Mouse (Mus musculus): ENCODE results near the gene Gnaq. TPM values are rescaled to one million over a fixed set of nuclear protein-coding genes. Genes with fewer than 3 reads are reported as not detected.

Gnaq gene
- total RNA-seq, 1 experiment, result 17.8 TPM

GRCm38 (mm10) chr19:16149094-16149493 is 16.5 kb downstream of the Gnaq start:
- no peak for TF ChIP-seq HCFC1 (IDR thresholded peaks at IDR 0.05; ENCODE audit: borderline replicate concordance, insufficient read depth, low read length)
- in situ Hi-C loops (cut with MboI; ENCODE audit: low sequenced_read_pairs in 2 of 2, unreplicated experiment in 2 of 2), result no loop called here

DNA sequence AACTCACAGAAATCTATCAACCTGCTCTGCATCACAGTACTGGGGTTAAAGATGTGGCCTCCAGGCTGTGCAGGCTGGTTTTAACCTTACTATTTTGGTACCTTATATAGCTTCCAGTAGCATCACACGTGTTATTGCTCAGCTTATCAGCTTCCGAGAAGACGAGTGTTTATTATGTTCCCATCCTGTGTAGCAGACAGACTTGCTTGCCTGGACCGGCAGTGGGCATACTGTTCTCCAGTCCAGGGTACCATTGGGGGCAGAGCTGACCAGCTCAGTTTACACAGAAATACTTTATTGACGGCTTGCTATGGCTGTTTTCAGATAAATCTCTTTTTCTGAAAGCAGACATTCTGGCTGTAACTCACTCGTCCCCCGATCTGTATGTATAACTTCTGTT is 17.7 kb downstream of the Gnaq start:
- no peak for DNase-seq (ENCODE audit: low read depth, low spot score)
- TF ChIP-seq ZNF384 (IDR thresholded peaks at IDR 0.05; ENCODE audit: low read depth, low read length), result no peak
- TF ChIP-seq MAFK (IDR thresholded peaks at IDR 0.05; ENCODE audit: insufficient read depth, low read depth, low read length), result no peak
- no peak for TF ChIP-seq ZC3H11A (IDR thresholded peaks at IDR 0.05; ENCODE audit: borderline replicate concordance, low read depth, low read length)
- no peak for TF ChIP-seq HCFC1 (IDR thresholded peaks at IDR 0.05; ENCODE audit: borderline replicate concordance, insufficient read depth, low read length)
- TF ChIP-seq CHD2 (IDR thresholded peaks at IDR 0.05; ENCODE audit: low read depth, low read length), result no peak
- H3K4me1 ChIP-seq (ENCODE audit: control insufficient read depth in 2 of 2, insufficient read depth in 2 of 2, low read length in 2 of 2, poor library complexity in 1 of 2), result no peaks in the 10 kb centered on the region; a peak in 1 of 4 replicates
- no peak overlapping the region for H3K4me3 ChIP-seq (ENCODE audit: insufficient read depth in 1 of 2, low read depth in 1 of 2, low read length in 2 of 2, poor library complexity in 1 of 2, severe bottlenecking in 1 of 2)
- no peaks in the 10 kb centered on the region for H3K36me3 ChIP-seq (ENCODE audit: control insufficient read depth, insufficient read depth, low read length, poor library complexity, severe bottlenecking)
- in situ Hi-C loops (cut with MboI; ENCODE audit: low sequenced_read_pairs in 2 of 2, unreplicated experiment in 2 of 2), result no loop called here
- H3K27ac ChIP-seq (ENCODE audit: insufficient read depth, low read depth, low read length, poor library complexity, severe bottlenecking), result no peak overlapping the region
- no peaks in the 10 kb centered on the region for H3K9me3 ChIP-seq (ENCODE audit: control insufficient read depth, insufficient read depth, low read depth, low read length)
- H3K9ac ChIP-seq (ENCODE audit: insufficient read depth, low read depth, low read length, poor library complexity, severe bottlenecking), result no peak overlapping the region

More at GRCm38 (mm10) chr19:16149094-16149493, 16.5 kb downstream of the Gnaq start:
- Histone ChIP-seq H3K4me1 (ENCODE audit: control insufficient read depth in 2 of 2, insufficient read depth in 2 of 2, low read length in 2 of 2, poor library complexity in 1 of 2) (no peaks in the 10 kb centered on the region; a peak in 1 of 4 replicates), H3K9ac (ENCODE audit: insufficient read depth, low read depth, low read length, poor library complexity, severe bottlenecking) (no peak overlapping the region), H3K36me3 (ENCODE audit: control insufficient read depth, insufficient read depth, low read length, poor library complexity, severe bottlenecking) (no peaks in the 10 kb centered on the region), H3K27ac (ENCODE audit: insufficient read depth, low read depth, low read length, poor library complexity, severe bottlenecking) (no peak overlapping the region), H3K9me3 (ENCODE audit: control insufficient read depth, insufficient read depth, low read depth, low read length) (no peaks in the 10 kb centered on the region), H3K4me3 (ENCODE audit: insufficient read depth in 1 of 2, low read depth in 1 of 2, low read length in 2 of 2, poor library complexity in 1 of 2, severe bottlenecking in 1 of 2) (no peak overlapping the region)
- no peak for DNase-seq (ENCODE audit: low read depth, low spot score)

DNA sequence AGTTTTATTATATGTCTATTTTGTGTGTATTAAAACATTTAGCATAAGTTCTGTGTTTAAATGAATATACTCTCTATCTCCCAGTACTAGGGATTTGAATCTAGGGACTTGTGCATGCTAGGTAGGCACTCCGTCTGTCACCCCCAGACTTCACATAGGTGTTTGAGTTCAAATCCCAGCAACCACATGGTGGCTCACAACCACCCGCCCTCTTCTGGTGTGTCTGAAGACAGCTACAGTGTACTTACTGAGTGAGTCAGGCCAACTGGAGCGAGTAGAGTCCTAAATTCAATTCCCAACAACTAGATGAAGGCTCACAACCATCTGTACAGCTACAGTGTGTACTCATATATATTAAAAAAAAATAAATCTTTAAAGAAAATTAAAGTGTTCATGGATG is 21.2 kb downstream of the Gnaq start:
- no peak overlapping the region for H3K9ac ChIP-seq (ENCODE audit: insufficient read depth, low read depth, low read length, poor library complexity, severe bottlenecking)
- TF ChIP-seq CHD2 (IDR thresholded peaks at IDR 0.05; ENCODE audit: low read depth, low read length) (no peak), ZNF384 (IDR thresholded peaks at IDR 0.05; ENCODE audit: low read depth, low read length) (no peak), MAFK (IDR thresholded peaks at IDR 0.05; ENCODE audit: insufficient read depth, low read depth, low read length) (no peak), ZC3H11A (IDR thresholded peaks at IDR 0.05; ENCODE audit: borderline replicate concordance, low read depth, low read length) (no peak), HCFC1 (IDR thresholded peaks at IDR 0.05; ENCODE audit: borderline replicate concordance, insufficient read depth, low read length) (no peak)
- H3K9me3 ChIP-seq (ENCODE audit: control insufficient read depth, insufficient read depth, low read depth, low read length), result no peaks in the 10 kb centered on the region
- H3K4me1 ChIP-seq (ENCODE audit: control insufficient read depth in 2 of 2, insufficient read depth in 2 of 2, low read length in 2 of 2, poor library complexity in 1 of 2), result no peaks in the 10 kb centered on the region; a peak in 2 of 4 replicates
- H3K36me3 ChIP-seq (ENCODE audit: control insufficient read depth, insufficient read depth, low read length, poor library complexity, severe bottlenecking), result no peaks in the 10 kb centered on the region
- no peak for DNase-seq (ENCODE audit: low read depth, low spot score)
- no peak overlapping the region for H3K27ac ChIP-seq (ENCODE audit: insufficient read depth, low read depth, low read length, poor library complexity, severe bottlenecking)
- in situ Hi-C loops (cut with MboI; ENCODE audit: low sequenced_read_pairs in 2 of 2, unreplicated experiment in 2 of 2), result no loop called here
- H3K4me3 ChIP-seq (ENCODE audit: insufficient read depth in 1 of 2, low read depth in 1 of 2, low read length in 2 of 2, poor library complexity in 1 of 2, severe bottlenecking in 1 of 2), result no peak overlapping the region

DNA sequence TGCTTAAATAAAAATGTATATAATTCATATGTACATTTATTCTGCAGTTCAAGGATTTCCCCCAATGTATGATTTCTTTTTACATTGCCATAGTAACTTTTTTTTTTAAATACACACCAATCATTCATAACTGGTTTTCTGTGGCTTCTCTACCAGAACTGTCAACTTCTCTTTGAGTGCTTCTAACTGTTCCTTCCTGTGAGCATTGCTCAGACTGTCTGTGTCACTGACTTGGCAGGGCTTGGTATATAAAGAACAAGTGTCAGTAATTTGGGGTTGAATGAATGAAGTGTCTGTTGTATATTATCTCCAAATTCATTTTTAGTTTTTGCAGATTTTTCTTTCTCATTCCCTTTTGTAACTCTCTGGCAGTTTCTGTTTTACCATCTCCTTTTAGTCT is 21.8 kb downstream of the Gnaq start:
- TF ChIP-seq HCFC1 (IDR thresholded peaks at IDR 0.05; ENCODE audit: borderline replicate concordance, insufficient read depth, low read length), result no peak
- Histone ChIP-seq H3K4me1 (ENCODE audit: control insufficient read depth in 2 of 2, insufficient read depth in 2 of 2, low read length in 2 of 2, poor library complexity in 1 of 2) (no peaks in the 10 kb centered on the region; a peak in 2 of 4 replicates), H3K4me3 (ENCODE audit: insufficient read depth in 1 of 2, low read depth in 1 of 2, low read length in 2 of 2, poor library complexity in 1 of 2, severe bottlenecking in 1 of 2) (no peak overlapping the region), H3K36me3 (ENCODE audit: control insufficient read depth, insufficient read depth, low read length, poor library complexity, severe bottlenecking) (no peaks in the 10 kb centered on the region), H3K27ac (ENCODE audit: insufficient read depth, low read depth, low read length, poor library complexity, severe bottlenecking) (no peak overlapping the region), H3K9ac (ENCODE audit: insufficient read depth, low read depth, low read length, poor library complexity, severe bottlenecking) (no peak overlapping the region), H3K9me3 (ENCODE audit: control insufficient read depth, insufficient read depth, low read depth, low read length) (no peaks in the 10 kb centered on the region)
- DNase-seq (ENCODE audit: low read depth, low spot score), result no peak
- in situ Hi-C loops (cut with MboI; ENCODE audit: low sequenced_read_pairs in 2 of 2, unreplicated experiment in 2 of 2), result no loop called here

DNA sequence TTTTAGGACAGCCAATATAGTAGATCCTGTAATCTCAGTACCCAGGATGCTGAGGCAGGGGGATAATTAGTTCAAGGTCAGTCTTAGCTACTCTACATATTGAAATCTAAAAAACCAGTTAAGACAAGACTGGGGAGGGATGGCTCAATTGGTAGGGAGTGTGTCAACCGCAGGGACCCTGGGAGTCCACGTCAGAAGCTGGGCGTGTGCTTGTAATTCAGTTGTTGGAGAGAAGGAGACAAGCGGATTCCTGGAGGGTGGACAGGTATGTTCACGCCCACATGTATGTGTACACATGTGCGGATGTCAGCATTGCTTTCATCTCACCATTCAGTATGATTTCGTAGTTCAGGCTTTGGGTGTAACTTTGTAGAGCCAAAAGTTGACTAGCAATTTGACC is 24.5 kb downstream of the Gnaq start:
- H3K36me3 ChIP-seq (ENCODE audit: control insufficient read depth, insufficient read depth, low read length, poor library complexity, severe bottlenecking), result no peaks in the 10 kb centered on the region
- H3K9ac ChIP-seq (ENCODE audit: insufficient read depth, low read depth, low read length, poor library complexity, severe bottlenecking), result no peak overlapping the region
- peaks cover 0 to 2% of the 10 kb centered on the region in 2 experiments; a peak in 1 of 4 replicates for H3K4me1 ChIP-seq (ENCODE audit: control insufficient read depth in 2 of 2, insufficient read depth in 2 of 2, low read length in 2 of 2, poor library complexity in 1 of 2)
- no peaks in the 10 kb centered on the region for H3K9me3 ChIP-seq (ENCODE audit: control insufficient read depth, insufficient read depth, low read depth, low read length)
- no peak for DNase-seq (ENCODE audit: low read depth, low spot score)
- no peak overlapping the region for H3K4me3 ChIP-seq (ENCODE audit: insufficient read depth in 1 of 2, low read depth in 1 of 2, low read length in 2 of 2, poor library complexity in 1 of 2, severe bottlenecking in 1 of 2)
- no peak for TF ChIP-seq ZNF384 (IDR thresholded peaks at IDR 0.05; ENCODE audit: low read depth, low read length)
- in situ Hi-C loops (cut with MboI; ENCODE audit: low sequenced_read_pairs in 2 of 2, unreplicated experiment in 2 of 2), result no loop called here
- H3K27ac ChIP-seq (ENCODE audit: insufficient read depth, low read depth, low read length, poor library complexity, severe bottlenecking), result no peak overlapping the region

Data from ES-E14 (cell line).